Mouse (Mus musculus) frontal cortex, postnatal 36 days (tissue): ENCODE measurements at regions not wholly inside any gene's neighbourhood (a gene's known extent, or its start where the extent isn't known, plus 50 kb on each side); places are given as distances from the start of the nearest gene placed in this dataset.

Experiments
- DNase-seq, 2 experiments: peaks; one replicate each; pipeline ENCODE4 v3.0.0; 2022; ENCODE audit warnings: low spot score in 2 of 2

DNA sequence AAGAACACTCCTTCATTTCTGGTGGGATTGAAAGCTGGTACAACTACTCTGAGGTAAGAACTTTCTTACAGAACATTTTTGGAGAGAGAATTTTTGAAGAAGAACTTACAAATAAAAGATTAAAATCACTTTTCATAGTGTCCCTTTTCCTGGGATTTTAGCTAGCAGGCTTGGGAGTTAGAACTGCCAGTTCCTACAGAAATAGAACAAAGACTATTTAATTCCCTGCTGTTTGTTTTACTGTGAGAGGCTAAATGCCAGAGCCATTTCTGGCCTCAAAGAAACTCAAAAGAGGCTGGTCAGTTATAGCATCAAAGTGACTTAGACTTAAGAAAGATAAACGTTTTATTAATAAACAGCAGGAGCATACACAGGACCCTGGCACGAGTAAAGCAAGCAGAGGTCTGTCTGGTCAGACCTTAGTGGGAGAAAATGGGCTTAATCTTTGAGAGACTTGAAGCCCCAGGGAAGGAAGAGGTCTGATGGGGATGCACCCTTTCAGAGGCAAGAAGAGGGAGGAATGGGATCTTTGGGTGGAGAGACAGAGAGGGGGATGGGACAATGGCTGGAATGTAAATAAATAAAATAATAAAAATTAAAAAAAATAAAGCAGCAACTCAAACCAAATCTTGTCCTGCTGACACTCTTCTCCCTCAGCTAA lies 532.1 kb downstream of the Cylc2 start:
- DNase-seq, result peak in 1 of 2 experiments; percentile 24

DNA sequence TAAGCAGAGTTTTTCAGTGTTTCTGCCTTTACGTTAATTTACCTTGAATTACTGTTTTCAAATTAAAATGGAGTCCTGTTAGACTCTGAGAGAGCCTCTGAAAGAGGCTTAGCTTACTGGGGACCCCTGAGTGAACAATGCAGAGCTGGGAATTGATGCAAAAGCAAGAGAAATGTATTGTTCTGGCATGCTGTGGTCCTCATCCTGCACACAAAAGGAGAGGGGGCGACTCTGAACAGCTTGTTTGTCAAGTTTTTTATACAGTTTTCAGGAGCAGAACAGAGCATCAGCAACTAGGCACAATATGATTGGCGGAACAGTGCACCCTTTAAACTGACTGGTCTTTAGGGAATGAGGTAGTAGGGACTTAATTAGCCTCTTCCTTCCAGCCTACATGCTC lies 532.7 kb downstream of the Cylc2 start:
- DNase-seq, result no peak
